Mouse (Mus musculus): ENCODE results near the gene Fancd2os.

Gene Fancd2os

GRCm38 (mm10) chr6:113600543-113601139 is at the start of gene Fancd2os:
Gene Fancd2os (minus strand): TSS chr6:113600715.
- DNase-seq (ENCODE audit: low spot score in 2 of 2), result no peak

GRCm38 (mm10) chr6:113650197-113650640 is 49.7 kb upstream of the Fancd2os start:
- no peak for DNase-seq (ENCODE audit: low spot score in 2 of 2)

DNA sequence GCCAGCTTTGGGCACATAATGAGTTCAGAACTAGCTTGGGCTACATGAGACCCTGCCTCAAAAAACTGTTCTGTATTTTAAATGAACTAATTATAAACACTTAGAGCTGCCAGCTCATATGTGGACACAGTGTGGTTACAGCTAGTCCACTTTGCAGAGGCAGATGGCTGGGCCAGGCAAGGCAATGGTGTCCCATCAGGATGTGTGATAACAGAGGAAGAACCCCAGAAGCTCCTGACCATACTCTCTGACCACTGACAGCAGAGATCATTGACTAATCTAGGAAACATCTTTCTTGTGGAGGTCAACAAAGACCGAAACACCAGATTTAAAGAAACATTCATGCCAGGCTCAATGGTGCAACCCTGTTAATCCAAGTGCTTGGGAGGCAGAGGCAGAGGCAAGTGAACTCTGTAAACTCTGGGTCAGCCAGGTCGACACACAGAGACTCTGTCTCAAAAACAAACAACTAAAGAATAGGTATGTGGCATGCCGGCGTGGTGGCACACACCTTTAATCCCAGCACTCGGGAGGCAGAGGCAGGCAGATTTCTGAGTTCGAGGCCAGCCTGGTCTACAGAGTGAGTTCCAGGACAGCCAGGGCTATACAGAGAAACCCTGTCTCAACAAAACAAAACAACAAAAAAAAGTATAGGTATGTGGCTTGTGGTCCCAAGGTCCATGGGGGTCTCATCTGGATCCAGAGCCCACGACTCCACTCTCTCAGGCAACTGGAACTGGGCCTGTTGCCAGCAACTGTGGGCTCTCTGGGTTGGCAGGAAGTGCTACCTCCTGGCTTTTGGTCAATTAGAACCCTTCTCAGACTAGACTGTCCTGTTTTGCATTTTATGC is 49.1 kb upstream of the Fancd2os start:
- DNase-seq (ENCODE audit: low spot score in 2 of 2), result no peak

DNA sequence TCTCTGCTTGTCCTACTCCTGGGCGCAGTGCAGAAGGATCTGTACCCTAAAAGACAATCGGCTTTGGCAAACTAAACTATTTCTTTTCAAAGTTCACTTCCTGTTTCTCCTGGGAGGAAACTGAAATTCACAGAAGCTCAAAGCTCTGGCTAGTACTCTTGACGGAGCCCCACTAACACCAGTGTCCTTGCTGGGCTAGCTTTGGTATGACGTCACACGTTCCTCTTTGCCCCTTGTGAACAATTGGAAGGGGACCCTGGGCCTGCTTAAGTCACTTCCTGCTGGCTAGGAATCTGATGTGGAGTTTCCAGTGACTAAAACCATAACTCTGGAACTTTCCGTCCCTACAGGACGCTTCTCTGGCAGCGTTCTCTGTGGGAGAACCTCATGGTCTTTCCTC is 44.3 kb upstream of the Fancd2os start:
- DNase-seq (ENCODE audit: low spot score in 2 of 2), result no peak

- no peak for DNase-seq (ENCODE audit: low spot score in 2 of 2)
Observed at GRCm38 (mm10) chr6:113643967-113644366, 43.5 kb upstream of the Fancd2os start.

- DNase-seq (ENCODE audit: low spot score in 2 of 2), result no peak
Observed at GRCm38 (mm10) chr6:113643021-113643420, 42.5 kb upstream of the Fancd2os start.

DNA sequence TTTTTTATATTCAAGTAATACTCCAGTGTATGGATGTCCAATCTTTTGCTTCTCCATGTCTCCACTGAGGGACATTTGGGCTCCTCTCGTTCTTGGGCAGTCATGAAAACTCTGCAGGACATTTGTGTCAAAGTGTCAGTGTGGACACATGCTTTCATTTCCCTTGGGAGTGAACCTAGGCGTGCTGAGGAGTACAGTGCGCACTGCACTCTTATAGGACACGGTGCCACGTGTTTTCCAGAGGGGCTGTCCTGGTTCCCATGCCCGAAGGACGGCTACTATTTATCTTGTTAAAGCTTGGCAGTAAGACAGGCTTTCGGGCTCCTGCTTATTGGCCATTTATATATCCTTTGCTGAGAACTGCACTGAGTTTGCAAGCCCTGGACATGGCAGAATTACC is 42.1 kb upstream of the Fancd2os start:
- DNase-seq (ENCODE audit: low spot score in 2 of 2), result no peak

- DNase-seq (ENCODE audit: low spot score in 2 of 2), result no peak
Observed at GRCm38 (mm10) chr6:113639201-113639600, 38.7 kb upstream of the Fancd2os start.

DNA sequence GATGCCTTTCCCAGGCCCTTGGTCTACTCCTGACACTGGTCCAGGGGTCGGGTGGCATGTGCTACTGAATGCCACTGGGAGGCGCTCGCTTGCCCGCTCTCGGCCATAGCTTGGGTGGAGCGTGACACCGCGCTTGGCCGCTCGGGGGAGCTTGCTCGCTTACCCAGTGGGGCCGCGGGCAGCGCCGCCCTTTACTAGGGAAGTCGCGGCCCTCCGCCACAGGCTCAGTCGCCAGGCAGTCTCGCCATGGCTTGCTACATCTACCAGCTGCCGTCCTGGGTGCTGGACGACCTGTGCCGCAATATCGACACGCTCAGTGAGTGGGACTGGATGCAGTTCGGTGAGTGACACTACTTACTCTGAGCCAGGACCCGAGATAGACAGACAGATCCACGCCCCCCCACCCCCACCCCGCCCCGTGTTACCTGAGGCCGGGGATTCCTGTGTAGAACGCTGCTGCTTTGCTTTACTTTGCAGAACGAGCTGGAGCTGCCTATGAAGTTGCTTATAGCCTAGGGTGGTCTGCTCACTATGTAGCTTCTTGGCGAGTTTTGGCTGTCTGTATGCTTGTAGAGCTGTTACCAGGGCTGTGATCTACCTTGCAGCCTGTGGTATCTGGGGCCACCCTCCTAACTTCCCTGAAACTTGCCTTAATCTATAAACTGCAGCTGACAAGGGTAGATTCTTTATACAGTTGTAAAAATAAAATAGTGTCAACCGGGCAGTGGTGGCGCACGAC is 38.0 kb upstream of the Fancd2os start, which contains the start of gene Irak2:
Gene Irak2 (plus strand): TSS at position 166 of the 739 bp plus-strand sequence.
- peak; percentile 86 to 90 for DNase-seq (ENCODE audit: low spot score in 2 of 2)

GRCm38 (mm10) chr6:113632863-113633262 is 32.3 kb upstream of the Fancd2os start:
- DNase-seq (ENCODE audit: low spot score in 2 of 2), result no peak

DNA sequence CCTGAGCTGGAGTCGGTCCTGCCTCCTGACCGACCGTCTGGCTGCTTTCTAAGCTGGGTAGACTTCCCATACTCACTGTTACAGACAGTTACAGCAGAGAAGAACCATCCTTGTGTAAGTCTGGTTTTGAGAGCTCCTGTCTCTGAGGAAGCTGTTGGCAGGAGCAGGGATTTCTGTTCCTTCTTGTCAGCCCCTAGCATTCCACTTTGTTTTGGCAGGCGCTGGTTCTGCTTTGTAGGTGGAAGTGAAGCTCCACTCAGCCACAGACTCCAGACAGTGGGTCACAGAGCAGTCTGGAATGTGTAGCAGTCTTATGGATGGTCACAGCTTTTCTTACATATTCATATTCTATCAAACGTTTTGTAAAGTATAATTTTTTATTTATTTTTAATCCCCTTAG is 29.8 kb upstream of the Fancd2os start:
- no peak for DNase-seq (ENCODE audit: low spot score in 2 of 2)

GRCm38 (mm10) chr6:113624989-113625770 is 24.7 kb upstream of the Fancd2os start:
- no peak for DNase-seq (ENCODE audit: low spot score in 2 of 2)

GRCm38 (mm10) chr6:113623941-113624751 is 23.6 kb upstream of the Fancd2os start, which contains the start of gene Vhl:
Gene Vhl (plus strand): TSS chr6:113623959.
- DNase-seq (ENCODE audit: low spot score in 2 of 2), result peak; percentile 77 to 81

- no peak for DNase-seq (ENCODE audit: low spot score in 2 of 2)
Observed at GRCm38 (mm10) chr6:113623386-113623785, 22.9 kb upstream of the Fancd2os start.

- DNase-seq (ENCODE audit: low spot score in 2 of 2), result no peak
Observed at GRCm38 (mm10) chr6:113615489-113615888, 15.0 kb upstream of the Fancd2os start.

DNA sequence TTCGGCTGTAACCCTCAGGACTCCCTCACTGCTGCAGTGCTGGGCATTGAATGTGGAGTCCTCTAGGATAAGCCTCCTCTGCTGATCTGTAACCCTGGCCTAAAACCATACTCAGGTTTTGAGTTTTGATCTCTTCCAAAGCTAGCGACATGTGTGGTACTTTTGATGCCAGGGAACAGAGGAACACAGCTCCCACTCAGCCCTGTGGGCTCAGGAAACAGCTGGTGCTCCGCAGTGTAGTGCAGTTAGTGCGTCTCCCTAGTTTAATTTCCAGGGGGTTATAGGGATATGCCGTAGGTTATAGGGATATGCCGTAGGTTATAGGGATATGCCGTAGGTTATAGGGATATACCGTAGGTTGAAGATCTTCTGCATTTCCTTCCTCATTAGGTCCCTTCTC is 14.5 kb upstream of the Fancd2os start:
- DNase-seq (ENCODE audit: low spot score in 2 of 2), result no peak

GRCm38 (mm10) chr6:113614152-113614551 is 13.6 kb upstream of the Fancd2os start:
- DNase-seq (ENCODE audit: low spot score in 2 of 2), result no peak

- DNase-seq (ENCODE audit: low spot score in 2 of 2), result no peak
Observed at GRCm38 (mm10) chr6:113612258-113612969, 11.9 kb upstream of the Fancd2os start.

DNA sequence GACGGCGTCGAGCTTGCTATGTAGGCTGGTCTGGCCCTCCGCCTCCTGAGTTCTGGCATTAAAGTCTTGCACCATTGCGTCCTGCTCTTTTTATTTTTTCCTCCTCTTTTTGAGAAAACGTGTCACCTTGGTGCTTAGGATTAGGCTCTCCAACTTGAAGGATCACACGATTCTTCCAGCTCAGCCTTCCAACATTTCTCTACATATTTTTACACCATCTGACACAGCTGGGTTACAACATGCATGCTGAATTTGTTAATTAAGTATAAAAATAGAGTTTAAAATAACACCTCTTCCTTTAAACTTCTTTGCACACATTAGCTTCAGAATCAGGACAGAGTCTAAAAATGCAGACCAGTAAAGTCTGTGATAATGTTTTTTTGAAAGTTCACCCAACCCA is 8.8 kb upstream of the Fancd2os start:
- DNase-seq (ENCODE audit: low spot score in 2 of 2), result no peak

DNA sequence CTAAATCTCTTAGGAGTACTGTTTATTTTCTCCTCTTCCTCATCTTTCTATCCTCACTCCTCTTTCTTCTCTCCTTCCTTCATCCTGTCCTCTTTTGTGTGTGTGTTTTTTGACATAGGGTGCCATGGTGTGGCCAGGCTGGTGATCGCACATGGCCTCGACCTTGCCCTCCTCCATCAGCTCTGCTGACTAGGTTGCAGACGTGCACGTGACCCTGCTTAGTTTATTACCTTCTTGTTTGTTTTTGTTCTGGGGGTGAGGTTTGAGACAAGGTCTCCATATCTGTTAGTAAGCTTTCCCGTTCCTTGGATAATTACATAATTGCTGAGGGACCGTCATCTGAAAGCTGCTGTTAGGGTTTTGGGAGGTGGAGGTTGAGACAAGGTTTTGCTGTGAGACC is 8.4 kb upstream of the Fancd2os start:
- no peak for DNase-seq (ENCODE audit: low spot score in 2 of 2)
